Mouse (Mus musculus): ENCODE results near the gene Prickle4.

The Prickle4 gene

DNA sequence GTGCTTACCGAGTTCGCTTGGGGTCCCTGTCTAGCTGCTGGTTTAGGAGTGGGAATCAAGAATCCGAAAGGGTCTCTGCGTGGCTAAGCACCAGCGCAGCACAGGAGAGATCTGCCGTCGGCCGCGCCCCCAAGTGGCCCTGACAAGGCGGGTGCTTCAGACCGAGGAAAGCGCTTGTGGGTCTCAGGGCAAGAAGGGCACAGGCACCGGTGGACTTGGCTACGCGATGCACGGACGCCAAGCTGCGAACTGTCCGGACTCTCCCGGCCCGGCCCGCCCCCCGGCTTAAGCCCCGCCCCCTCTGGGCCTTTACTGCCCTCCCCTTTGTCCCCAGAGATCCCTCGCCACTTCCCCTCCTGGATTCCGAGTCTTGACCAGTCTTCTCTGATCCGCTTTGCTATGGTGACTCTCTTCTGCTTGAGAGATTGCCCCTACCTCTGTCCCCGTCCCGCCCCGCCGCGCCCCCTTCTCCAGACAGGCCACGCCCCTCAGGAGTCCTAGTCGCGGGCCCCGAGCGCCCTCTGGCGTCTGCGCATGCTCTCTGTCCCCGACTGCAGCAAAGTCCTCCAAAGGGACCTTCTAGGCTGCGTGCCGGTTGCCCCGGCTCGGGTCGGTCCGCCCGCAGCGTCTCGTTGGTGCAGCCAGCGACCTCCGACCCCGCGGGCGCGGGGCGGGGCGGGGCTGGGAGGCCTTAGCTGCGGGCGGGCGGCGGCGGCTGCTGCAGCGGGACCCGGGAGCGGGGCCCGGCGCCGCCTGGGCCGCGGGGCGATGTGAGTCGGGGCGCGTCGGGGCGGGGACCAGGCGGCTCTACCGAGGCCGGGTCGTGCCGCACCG is at the start of gene Prickle4:
TSS of gene Prickle4 (minus strand) at position 234 of the 834 bp plus-strand sequence.
- DNase-seq: peak; percentile 97

DNA sequence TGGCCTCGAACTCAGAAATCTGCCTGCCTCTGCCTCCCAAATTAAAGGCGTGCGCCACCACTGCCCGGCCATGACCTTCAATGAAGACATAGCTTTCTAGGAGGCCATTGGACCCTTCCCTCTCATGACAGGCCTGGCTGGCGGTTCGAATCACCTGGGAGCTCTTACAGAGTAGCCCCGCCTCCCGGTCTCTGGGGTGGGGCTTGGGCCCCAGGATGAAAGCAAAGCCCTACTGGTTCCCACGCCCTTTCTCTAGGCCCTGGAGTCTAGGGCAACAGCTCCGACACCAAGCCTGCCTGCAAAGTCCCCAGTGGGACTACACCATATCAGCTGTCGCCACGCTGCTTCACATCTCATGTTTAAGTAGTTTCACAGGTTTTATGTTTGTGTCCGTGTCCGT is 49.5 kb upstream of the Prickle4 start:
- no peak for DNase-seq

DNA sequence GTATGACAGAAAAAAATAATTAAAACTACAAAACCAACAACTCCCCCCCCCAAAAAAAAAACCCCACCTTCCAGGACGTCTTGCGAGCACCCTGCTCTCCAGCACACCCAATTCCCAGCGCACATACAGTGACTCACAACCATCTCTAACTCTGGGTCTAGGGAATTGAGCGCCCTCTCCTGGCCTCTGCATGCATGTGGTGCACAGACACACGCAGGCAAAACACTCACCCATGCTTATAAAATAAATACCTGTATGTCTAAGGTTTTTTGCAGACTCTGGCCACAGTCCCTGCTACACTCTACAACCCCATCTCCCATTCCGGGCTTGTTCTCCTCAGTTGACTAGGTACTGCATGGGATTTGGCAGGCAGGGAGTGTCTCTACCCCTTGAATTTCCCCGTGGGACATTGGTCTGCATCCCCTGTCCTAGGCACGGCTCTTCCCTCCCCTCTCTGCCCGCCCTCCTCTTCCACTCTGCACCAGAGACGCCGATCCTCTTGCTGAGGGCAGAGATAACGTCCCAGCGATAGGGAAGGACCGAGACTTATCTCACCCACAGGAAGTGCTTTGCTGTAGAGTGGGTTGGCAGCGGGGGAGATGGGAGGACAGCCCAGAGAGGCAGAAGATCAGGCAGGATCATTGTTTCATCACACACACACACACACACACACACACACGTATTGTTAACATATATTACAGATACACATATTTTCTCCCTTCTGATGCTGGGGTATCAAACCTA is 48.6 kb upstream of the Prickle4 start:
- DNase-seq: no peak

DNA sequence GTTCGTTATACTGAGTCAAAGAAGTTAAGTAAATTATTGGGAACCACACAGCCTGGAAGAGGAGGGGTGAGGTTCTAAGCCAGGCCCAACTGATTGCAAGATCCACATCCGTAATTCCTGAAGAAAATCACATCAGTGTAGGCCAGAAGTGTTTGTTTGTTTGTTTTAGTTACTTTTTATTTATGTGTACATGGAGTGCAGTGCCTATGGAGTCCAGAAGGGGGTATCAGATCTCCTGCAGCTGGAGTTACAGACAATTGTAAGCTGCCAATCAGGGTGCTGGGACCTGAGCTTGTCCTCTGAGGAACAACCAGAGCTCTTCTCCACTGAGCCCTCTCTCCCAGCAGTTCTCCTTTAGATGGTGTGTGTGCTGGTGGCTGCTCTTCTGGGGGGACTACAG is 45.6 kb upstream of the Prickle4 start:
- no peak for DNase-seq

DNA sequence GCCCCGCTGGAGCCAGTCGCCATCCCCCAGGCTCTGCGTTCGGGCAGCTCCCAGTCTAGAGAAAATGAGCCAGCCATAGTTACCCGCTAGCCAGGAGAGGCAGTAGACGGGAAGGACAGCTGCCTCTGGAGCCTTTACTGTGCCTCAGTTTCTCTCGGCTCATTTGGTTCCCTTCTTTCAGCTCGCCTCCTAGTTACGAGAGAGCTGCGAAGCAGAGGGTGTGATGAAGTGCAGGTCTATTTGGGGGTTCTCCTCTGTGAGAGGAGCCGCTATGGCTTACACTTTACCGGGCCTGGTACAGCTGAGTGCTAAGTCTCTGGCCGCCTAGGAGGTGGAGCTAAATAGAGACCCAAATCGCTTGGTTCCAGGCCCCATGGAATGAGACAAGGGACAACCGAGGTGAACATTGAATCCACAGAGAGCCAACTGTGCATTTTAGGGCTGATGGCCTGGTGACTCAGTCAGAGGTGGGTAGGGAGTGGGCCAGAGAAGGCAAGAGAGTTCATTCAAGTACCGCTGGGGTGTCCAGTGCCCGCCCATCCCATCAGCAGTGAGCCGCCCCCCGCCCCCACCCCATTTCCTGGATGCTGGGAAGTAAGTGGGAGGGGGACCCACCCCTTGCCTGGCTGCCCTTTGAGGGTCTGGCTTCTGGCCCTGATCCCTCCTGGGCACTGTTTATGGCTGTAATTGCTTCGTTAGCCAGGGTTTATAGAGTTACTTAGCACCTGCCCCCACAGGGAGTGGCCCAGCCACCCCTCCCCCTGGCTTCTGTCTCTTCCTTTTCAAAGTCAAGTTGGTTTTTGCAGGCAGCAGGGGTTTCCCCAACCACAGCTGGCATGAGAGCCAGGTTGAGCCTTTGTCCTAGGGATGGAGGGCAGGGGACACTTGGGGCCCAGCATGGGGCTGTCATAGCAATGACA is 44.6 kb upstream of the Prickle4 start:
- DNase-seq: no peak

DNA sequence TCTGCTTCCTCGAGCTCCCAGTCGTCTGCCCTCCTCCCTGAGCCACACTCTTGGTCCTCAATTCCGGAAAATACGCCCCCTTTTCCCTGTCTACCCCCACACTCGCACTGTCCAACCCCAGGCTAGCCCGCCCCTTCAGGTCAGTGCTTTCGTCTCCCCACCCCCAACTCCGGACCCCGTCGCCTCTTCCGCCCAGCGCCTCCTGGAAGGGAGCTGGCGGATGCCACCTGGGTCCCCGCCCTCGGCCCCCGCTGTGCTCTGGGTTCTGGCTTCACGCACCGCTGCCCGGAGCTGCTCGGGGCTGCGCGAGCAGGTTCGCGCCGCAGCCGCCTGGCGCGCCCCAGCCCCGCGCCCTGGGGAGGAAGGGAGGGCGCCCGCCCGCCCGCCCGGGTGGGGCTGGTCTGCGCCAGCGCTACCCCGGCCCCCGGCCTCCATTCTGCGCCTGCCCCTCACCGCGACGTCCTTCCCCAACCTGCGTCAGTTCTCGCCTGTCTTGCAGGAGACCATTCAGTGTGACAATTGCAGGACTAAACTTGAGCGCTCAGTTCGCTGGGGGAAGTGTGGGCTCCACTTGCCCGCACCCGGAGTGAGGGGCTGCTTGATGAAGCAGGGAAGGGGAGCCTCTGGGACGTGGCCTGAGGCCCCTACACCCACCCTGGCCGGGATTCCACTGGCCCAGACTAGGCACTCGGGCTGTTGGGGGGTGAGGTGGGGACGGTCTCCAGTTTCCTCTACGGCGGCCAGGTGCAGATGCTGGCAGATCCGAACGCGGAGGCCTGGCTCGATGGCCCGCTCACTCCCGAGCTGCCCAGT is 43.7 kb upstream of the Prickle4 start:
- peak; percentile 61 for DNase-seq

DNA sequence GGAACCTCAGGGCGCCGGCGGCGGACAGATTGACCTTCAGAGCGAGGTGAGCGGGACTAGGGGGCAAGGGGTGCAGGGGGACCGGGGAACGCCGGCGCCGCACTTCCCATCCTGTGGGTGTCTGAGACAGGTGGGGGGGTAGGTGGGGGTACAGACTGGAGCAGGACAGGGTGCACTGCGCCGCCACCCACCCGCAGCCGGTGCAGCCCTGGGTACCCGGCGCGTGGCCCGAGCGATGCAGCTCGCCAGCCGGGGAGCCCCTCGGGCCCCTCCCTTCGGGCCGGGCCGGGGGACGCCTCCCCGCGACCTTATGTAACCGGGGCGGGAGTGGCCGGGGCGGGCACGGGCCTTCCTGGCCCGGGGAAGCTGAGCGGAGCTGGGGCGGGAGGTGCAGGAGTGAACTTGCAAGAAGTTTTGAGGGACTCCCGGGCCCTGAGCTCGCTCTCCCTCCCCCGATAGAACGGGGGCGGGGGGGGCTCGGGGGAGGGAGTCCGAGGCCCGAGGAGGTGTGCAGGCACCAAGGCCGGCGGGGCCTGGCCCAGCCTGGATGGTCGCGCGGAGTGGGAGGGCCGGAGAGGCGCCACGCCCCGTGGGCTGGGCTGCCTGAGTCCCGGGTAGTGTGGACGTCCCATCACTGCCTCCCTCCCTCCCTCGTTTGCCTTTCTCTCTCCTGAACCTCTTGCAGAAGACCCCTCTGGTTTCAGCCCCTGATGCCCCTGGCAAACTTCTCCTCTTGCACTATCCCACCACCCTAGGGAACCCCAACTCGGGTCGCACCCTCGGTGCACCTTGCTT is 42.9 kb upstream of the Prickle4 start:
- peak; percentile 84 for DNase-seq

DNA sequence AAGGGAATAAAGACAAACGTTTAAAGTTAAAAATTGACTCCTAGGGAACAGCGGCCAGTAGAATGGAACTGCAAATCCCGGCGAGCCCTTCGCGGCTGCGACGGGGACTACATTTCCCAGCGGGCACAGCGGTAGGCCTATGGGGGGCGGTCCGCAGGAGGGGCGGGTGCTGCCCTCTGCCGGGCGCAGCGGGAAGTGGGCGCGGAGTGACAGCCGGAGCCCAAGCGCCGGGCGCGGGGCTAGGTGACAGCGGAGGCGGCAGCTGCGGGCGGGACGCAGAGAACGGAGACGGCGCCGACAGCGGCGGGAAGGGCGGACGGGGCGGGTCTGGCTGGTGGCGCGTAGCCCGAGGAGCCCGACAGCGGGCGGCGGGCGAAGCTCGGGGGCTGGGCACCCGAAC is 42.3 kb upstream of the Prickle4 start, which contains the start of gene Tfeb:
TSS of gene Tfeb (plus strand) at position 175 of the 400 bp plus-strand sequence.
- DNase-seq: peak; percentile 97

DNA sequence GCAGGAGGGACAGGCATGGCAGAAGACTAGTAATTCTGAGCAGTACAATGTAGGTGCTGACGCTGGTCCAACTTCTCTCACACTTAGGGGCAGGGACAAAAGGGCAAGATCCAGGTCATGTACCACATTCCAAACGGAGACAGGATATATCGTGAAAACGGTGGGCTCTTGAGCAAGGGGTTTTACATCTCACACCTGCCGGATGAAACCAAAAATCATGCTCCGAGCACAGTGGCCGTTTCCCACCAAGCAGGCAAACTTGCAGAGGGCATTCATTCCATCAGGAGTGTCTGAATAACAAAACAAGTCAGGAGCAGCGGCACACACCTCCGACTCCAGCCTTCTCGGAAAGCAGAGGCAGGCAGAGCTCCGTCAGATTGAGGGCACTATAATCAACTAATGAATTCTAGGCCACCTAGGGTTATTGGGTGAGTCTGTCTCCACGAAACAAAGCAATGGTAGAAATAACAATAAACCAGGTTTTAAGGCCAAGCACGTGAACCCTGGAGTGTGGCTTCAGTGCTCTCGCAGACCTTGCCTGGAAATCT is 41.1 kb upstream of the Prickle4 start:
- DNase-seq: no peak

DNA sequence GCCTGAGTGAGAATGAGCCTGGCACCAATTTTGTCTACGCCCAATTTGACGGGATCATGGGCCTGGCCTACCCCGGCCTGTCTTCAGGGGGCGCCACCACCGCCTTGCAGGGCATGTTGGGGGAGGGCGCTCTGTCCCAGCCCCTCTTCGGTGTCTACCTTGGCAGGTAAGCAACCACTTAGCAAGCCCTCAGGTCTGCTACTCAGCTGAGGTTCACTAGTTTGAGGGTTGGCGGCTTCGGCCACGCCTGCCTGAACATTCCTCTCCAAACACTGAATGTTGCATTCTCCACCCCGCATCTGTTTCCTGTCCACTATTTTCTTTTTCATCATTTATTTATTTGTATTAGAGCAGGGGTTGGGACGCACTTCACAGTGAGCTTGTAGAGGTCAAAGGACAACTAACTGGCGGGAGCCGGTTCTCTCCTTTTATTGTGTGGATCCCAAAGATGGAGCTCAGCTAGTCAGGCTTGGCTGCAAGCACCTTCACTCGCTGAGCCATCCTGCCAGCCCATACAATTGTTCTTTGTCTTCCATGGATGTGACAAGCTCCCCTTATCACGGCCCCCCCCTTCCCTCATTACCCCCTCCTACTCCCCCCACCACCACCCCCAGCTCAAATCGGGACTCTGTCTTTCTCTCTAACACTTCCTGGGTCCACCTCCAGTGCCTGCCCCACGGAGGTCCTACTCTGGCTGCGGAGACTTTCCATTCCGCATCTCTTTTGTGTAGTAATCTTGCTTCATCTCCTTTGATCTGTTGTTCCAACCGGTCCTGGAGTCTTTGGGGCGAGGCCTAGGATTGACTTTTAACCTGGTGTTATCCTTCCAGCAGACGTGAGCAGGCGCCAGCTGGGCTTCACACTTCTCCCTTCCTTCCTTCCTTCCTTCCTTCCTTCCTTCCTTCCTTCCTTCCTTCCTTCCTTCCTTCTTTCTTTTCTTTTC is 36.4 kb upstream of the Prickle4 start:
- DNase-seq: no peak

DNA sequence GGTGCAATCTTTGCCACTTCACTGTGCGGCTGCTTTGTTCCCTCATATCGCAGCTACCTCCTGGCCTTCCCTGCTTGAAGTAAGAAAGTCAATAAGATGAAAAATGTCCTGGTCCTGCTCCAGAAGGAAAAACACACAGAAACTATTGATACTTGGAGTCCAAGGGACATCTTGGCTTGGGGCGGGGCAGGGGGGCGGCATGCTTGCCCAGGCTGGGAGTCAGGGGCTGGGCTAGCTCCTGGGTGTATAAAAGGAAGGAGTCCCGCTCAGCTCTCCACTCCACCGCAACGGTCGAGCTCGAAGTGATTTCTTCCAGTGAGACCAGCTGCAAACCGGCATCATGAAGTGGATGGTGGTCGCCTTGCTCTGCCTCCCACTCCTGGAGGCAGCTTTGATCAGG is 32.0 kb upstream of the Prickle4 start, which contains the start of gene Pgc:
TSS of gene Pgc (plus strand) at position 277 of the 400 bp plus-strand sequence.
- no peak for DNase-seq

DNA sequence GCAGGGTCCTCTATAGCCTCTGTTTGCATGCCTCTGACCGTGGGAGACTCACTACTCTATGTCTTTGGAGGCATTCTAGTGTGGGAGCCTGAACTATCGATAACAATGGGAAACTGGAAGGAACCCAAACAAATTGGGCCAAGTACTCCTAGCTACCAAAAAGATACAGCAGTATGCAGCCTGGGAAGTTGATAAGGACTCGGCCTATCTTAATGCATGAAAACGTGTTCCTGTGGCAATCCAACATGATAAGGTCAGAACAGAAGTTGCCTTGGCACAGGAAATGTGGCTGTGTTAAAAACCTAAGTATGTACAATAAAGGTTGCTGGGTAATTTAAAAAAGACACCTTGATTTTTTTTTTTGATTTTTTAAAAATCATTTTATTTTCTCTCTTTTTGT is 26.6 kb upstream of the Prickle4 start:
- DNase-seq: no peak

DNA sequence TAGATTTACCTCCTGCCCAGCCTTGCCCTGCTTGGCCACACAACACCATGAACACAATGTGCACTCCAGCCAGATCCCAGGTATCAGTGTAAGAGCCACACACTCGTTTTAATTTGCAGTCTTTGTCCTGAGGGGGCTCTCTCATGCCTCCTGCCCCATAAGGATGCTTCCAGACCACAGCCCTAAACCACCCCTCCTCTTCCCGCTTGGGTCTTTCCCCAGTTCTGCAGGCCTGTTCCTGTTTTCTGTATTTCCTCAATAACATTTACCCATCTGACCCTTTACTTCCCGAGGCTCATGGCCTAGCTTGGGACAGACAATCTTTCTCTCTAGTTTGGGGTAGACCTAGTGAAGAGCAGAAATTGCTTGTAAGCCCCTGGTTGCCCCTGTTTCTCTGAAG is 20.5 kb upstream of the Prickle4 start:
- DNase-seq: no peak

DNA sequence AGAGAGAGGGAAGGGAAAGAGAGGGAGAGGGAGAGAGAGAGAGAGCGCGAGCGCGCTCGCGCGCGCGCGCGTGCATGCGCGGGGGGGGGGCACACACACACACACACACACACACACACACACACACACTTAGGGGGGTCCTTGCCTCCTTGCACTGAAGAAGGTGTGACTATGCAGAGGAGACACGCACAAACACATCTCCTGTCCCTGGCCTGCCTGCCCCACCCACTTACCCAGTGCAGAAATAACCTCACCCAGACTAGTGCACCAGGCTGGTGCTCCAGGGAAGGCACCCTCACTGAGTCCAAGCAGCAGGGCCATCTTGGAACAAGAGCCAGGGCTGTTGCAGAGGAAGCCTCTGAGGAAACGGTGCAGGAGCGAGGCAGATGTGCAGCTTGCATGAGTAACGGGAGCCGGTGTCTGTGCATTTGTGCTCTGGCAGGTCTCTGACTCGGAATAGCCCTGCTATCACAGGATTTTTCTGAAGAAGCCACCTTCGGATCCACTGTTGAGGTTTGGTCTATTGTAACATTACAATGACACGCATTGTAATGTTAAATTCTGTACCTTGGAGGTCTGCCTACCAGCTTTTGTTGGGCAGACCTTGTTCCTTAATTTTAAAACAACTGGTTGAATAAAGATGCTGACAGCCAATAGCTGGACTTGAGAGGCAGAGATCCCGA is 18.5 kb upstream of the Prickle4 start:
- no peak for DNase-seq

DNA sequence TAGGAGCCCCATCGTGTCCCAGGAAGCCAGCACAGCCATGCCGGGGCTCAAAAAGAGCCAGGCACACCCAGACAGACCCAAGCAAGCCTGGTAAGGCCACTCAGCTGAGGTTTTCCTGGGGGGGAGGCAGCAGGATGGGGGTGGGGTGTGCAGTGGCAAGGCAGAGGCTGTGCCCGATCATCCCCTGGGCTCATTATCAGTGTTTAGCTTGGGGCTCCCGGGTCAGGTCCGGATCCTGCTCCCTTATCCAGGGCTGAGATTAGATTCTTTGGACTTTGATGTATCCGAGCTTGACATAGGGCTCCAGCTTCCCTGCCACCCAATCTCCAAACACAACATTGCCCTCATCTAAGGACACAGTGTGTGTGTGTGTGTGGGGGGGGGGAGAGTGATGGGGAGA is 17.3 kb upstream of the Prickle4 start:
- no peak for DNase-seq

DNA sequence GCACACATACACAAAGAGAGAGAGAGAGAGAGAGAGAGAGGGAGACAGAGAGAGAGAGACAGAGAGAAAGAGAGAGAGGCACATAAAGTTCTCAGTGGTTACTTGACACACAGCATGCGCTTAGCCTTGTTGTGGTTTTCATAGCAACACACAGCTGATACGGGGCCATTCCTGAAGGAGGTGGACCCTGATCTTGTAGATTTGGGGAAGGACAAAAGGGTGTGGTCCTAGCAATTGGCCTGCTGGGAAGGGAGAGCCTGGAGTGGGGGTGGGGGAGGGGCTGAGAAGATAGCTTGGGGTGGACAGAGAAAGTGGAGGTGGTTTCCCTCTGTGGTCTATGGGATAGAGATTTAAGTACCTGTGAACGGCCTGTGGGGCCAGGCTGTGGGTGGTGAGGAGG is 15.5 kb upstream of the Prickle4 start:
- DNase-seq: no peak

DNA sequence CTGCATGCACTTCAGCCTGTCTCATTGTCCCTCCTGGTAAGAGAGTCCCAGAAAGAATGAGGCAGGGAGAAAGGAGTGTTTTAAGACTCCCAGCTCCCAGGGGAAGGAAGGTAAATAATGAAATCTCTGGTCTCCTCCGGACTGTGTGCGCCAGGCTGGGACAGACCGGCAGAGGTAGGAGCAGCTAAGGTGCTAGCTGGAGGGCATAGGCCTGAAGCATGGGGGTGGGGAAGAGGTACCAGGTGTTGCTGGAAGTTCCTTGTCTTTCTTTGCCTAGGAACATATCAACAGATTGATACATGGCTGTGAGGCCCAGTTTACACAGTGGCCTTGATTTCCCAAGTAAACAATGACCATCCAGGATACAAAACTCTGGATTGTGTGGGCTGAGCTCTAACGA is 14.4 kb upstream of the Prickle4 start:
- DNase-seq: no peak

DNA sequence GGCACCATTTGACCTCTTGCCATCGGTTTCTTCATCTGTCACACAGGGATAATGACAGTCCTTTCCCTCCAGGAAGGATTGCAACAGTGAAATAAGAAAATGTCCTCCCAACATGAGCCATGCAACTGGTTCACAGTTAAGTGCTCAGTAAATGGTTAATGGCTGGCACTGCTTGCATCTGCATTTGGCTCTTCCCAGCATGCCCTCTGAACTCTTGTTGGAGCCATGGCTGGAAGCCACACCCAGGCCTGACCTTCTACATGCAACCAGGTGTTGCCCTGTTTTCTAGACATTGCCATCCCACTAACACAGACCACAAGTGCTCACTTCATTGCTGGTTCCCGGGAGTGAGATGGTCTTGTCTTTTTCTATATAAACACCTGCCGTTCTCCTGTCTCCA is 13.4 kb upstream of the Prickle4 start:
- no peak for DNase-seq

DNA sequence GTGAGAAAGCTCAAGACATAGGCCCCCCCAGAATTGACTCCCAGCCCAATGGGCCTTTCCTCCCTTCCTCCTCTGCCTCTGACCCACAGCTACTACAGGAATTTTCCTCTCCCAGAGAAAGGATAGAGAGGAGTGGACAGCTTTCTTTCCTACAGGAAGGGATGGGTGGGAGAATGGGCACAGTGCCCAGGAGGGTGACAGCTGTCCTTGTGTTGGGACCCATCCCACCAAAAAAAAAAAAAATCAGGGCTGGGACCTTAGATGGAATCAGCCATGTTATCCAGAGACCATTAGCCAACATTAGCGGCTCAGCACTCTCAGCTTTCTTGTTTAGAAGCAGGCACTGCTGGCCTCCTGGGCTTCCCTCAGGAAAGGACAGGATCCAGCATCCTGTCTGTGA is 11.7 kb upstream of the Prickle4 start:
- no peak for DNase-seq

All from cerebellum, adult 11 months (tissue).